Mouse (Mus musculus): Measurements from ENCODE around the gene Cfap61.
A peak's percentile ranks its signal among the peaks of the same experiment; 100 is the strongest.

GRCm38 (mm10) chr2:145957450-145957849 is 22.9 kb downstream of the Cfap61 start:
- TF ChIP-seq CTCF (IDR thresholded peaks at IDR 0.05; ENCODE audit: low read depth): peak; percentile 78
- no peak for TF ChIP-seq EP300 (IDR thresholded peaks at IDR 0.05; ENCODE audit: low read depth)
